Mouse (Mus musculus): ENCODE data around the gene Nr0b2. TPM values are rescaled to one million over a fixed set of nuclear protein-coding genes. Genes with fewer than 3 reads are reported as not detected.

The Nr0b2 gene
- polyA plus RNA-seq, 1 experiment: 2.4 TPM

- 0 out of 2 replicates have a peak, but pooled peaks cover 5% of the 10 kb centered on the region for H3K36me3 ChIP-seq (ENCODE audit: control insufficient read depth, insufficient read depth, low read length)
- peak; percentile 69 for DNase-seq
- no peaks in the 10 kb centered on the region for H3K27me3 ChIP-seq (ENCODE audit: control insufficient read depth, insufficient read depth, low read length)
- no peak for TF ChIP-seq POLR2A (IDR thresholded peaks at IDR 0.05; ENCODE audit: control insufficient read depth, extremely low read depth, insufficient read depth, low read length, poor library complexity)
- peak; percentile 69; the same call in 1 of the 2 replicates for TF ChIP-seq CTCF (IDR thresholded peaks at IDR 0.05; ENCODE audit: borderline replicate concordance, control insufficient read depth, extremely low read depth, insufficient read depth, low read length, poor library complexity)
- no peak overlapping the region for H3K27ac ChIP-seq (ENCODE audit: control insufficient read depth, insufficient read depth, low read length)
- H3K4me3 ChIP-seq (ENCODE audit: control insufficient read depth, insufficient read depth, low read length): no peak overlapping the region
- H3K4me1 ChIP-seq (replicated peaks; ENCODE audit: control insufficient read depth, insufficient read depth, low read length): peaks cover 3% of the 10 kb centered on the region; the same call in 1 of the 2 replicates
- WGBS: 33% methylated on average over 7 of the region's 7 CpGs
Measured at GRCm38 (mm10) chr4:133592570-133592969, 39.4 kb downstream of the Nr0b2 start.

GRCm38 (mm10) chr4:133595538-133595937, 42.4 kb downstream of the Nr0b2 start:
- Histone ChIP-seq H3K27me3 (ENCODE audit: control insufficient read depth, insufficient read depth, low read length) (peaks cover 9% of the 10 kb centered on the region; the same call in 1 of the 2 replicates), H3K27ac (ENCODE audit: control insufficient read depth, insufficient read depth, low read length) (no peak overlapping the region), H3K36me3 (ENCODE audit: control insufficient read depth, insufficient read depth, low read length) (no peaks in the 10 kb centered on the region), H3K4me1 (replicated peaks; ENCODE audit: control insufficient read depth, insufficient read depth, low read length) (peaks cover 15% of the 10 kb centered on the region), H3K4me3 (ENCODE audit: control insufficient read depth, insufficient read depth, low read length) (no peak overlapping the region)
- no peak for DNase-seq
- TF ChIP-seq CTCF (IDR thresholded peaks at IDR 0.05; ENCODE audit: borderline replicate concordance, control insufficient read depth, extremely low read depth, insufficient read depth, low read length, poor library complexity) (no peak), POLR2A (IDR thresholded peaks at IDR 0.05; ENCODE audit: control insufficient read depth, extremely low read depth, insufficient read depth, low read length, poor library complexity) (no peak)
- WGBS: 72% methylated on average over 7 of the region's 7 CpGs

GRCm38 (mm10) chr4:133596084-133596483, 42.9 kb downstream of the Nr0b2 start:
- H3K4me3 ChIP-seq (ENCODE audit: control insufficient read depth, insufficient read depth, low read length): no peak overlapping the region
- 34% methylated on average over 6 of the region's 6 CpGs for WGBS
- peaks cover 9% of the 10 kb centered on the region; the same call in 1 of the 2 replicates for H3K27me3 ChIP-seq (ENCODE audit: control insufficient read depth, insufficient read depth, low read length)
- H3K36me3 ChIP-seq (ENCODE audit: control insufficient read depth, insufficient read depth, low read length): no peaks in the 10 kb centered on the region
- no peak for DNase-seq
- H3K27ac ChIP-seq (ENCODE audit: control insufficient read depth, insufficient read depth, low read length): no peak overlapping the region
- H3K4me1 ChIP-seq (replicated peaks; ENCODE audit: control insufficient read depth, insufficient read depth, low read length): peaks cover 15% of the 10 kb centered on the region
- TF ChIP-seq CTCF (IDR thresholded peaks at IDR 0.05; ENCODE audit: borderline replicate concordance, control insufficient read depth, extremely low read depth, insufficient read depth, low read length, poor library complexity): no peak
- no peak for TF ChIP-seq POLR2A (IDR thresholded peaks at IDR 0.05; ENCODE audit: control insufficient read depth, extremely low read depth, insufficient read depth, low read length, poor library complexity)

GRCm38 (mm10) chr4:133598616-133599015, 45.4 kb downstream of the Nr0b2 start:
- TF ChIP-seq CTCF (IDR thresholded peaks at IDR 0.05; ENCODE audit: borderline replicate concordance, control insufficient read depth, extremely low read depth, insufficient read depth, low read length, poor library complexity): no peak
- TF ChIP-seq POLR2A (IDR thresholded peaks at IDR 0.05; ENCODE audit: control insufficient read depth, extremely low read depth, insufficient read depth, low read length, poor library complexity): no peak
- Histone ChIP-seq H3K27me3 (ENCODE audit: control insufficient read depth, insufficient read depth, low read length) (peaks cover 9% of the 10 kb centered on the region; the same call in 1 of the 2 replicates), H3K27ac (ENCODE audit: control insufficient read depth, insufficient read depth, low read length) (no peak overlapping the region), H3K4me3 (ENCODE audit: control insufficient read depth, insufficient read depth, low read length) (no peak overlapping the region), H3K4me1 (replicated peaks; ENCODE audit: control insufficient read depth, insufficient read depth, low read length) (peaks cover 15% of the 10 kb centered on the region), H3K36me3 (ENCODE audit: control insufficient read depth, insufficient read depth, low read length) (peaks cover 6% of the 10 kb centered on the region; the same call in 1 of the 2 replicates)
- DNase-seq: no peak
- 64% methylated on average over 4 of the region's 4 CpGs for WGBS

- Histone ChIP-seq H3K27ac (ENCODE audit: control insufficient read depth, insufficient read depth, low read length) (0 out of 2 replicates have a peak overlapping the region, but pooled peaks have one; percentile 8), H3K4me3 (ENCODE audit: control insufficient read depth, insufficient read depth, low read length) (peak overlapping the region; percentile 40), H3K36me3 (ENCODE audit: control insufficient read depth, insufficient read depth, low read length) (peaks cover 11% of the 10 kb centered on the region), H3K27me3 (ENCODE audit: control insufficient read depth, insufficient read depth, low read length) (peaks cover 9% of the 10 kb centered on the region; the same call in 1 of the 2 replicates), H3K4me1 (replicated peaks; ENCODE audit: control insufficient read depth, insufficient read depth, low read length) (peaks cover 15% of the 10 kb centered on the region)
- no peak for DNase-seq
- 28% methylated on average over 7 of the region's 7 CpGs for WGBS
- TF ChIP-seq POLR2A (IDR thresholded peaks at IDR 0.05; ENCODE audit: control insufficient read depth, extremely low read depth, insufficient read depth, low read length, poor library complexity) (no peak), CTCF (IDR thresholded peaks at IDR 0.05; ENCODE audit: borderline replicate concordance, control insufficient read depth, extremely low read depth, insufficient read depth, low read length, poor library complexity) (no peak)
Measured at GRCm38 (mm10) chr4:133599116-133599515, 45.9 kb downstream of the Nr0b2 start.

- TF ChIP-seq POLR2A (IDR thresholded peaks at IDR 0.05; ENCODE audit: control insufficient read depth, extremely low read depth, insufficient read depth, low read length, poor library complexity) (no peak), CTCF (IDR thresholded peaks at IDR 0.05; ENCODE audit: borderline replicate concordance, control insufficient read depth, extremely low read depth, insufficient read depth, low read length, poor library complexity) (0 out of 2 replicates have a peak, but pooled peaks have one; percentile 32)
- DNase-seq: peak; percentile 60
- no peak overlapping the region; the same call in 1 of the 2 replicates for H3K27ac ChIP-seq (ENCODE audit: control insufficient read depth, insufficient read depth, low read length)
Measured at GRCm38 (mm10) chr4:133599571-133600073, 46.4 kb downstream of the Nr0b2 start.

More at GRCm38 (mm10) chr4:133599571-133600073, 46.4 kb downstream of the Nr0b2 start:
- WGBS: under 1% methylated on average over 50 of the region's 50 CpGs
- H3K36me3 ChIP-seq (ENCODE audit: control insufficient read depth, insufficient read depth, low read length): peaks cover 13% of the 10 kb centered on the region
- H3K4me1 ChIP-seq (replicated peaks; ENCODE audit: control insufficient read depth, insufficient read depth, low read length): peaks cover 15% of the 10 kb centered on the region
- H3K27me3 ChIP-seq (ENCODE audit: control insufficient read depth, insufficient read depth, low read length): peaks cover 9% of the 10 kb centered on the region; the same call in 1 of the 2 replicates
- peak overlapping the region; percentile 40 for H3K4me3 ChIP-seq (ENCODE audit: control insufficient read depth, insufficient read depth, low read length)

Measured in thymus, adult 2 months (tissue).